Mouse (Mus musculus) hindbrain, embryonic 10.5 days (tissue): ENCODE data around the gene Kcna10. TPM values are rescaled to one million over a fixed set of nuclear protein-coding genes. Genes with fewer than 3 reads are reported as not detected.

Source experiments
- DNase-seq: peaks from one replicate; pipeline ENCODE4 v3.0.0-alpha.2; 2017; ENCODE audit warnings: low spot score
- H3K27ac ChIP-seq: fragments of 300-500 bp; sonication (generic); 2 replicates; pipeline ENCODE4 v1.5.1; 2016; ENCODE audit warnings: mild to moderate bottlenecking, moderate library complexity
- H3K27me3 ChIP-seq: fragments of 300-500 bp; sonication (generic); 2 replicates; pipeline ENCODE4 v1.6.1; 2016; ENCODE audit warnings: mild to moderate bottlenecking; ENCODE audit not compliant: poor library complexity, insufficient read depth, severe bottlenecking
- H3K36me3 ChIP-seq: fragments of 300-500 bp; sonication (generic); 2 replicates; pipeline ENCODE4 v1.6.1; 2016; ENCODE audit warnings: mild to moderate bottlenecking, moderate library complexity
- H3K4me1 ChIP-seq: fragments of 300-500 bp; sonication (generic); replicated peaks from 2 replicates; pipeline ENCODE4 v1.6.1; 2016; ENCODE audit warnings: mild to moderate bottlenecking
- H3K4me3 ChIP-seq: fragments of 300-500 bp; sonication (generic); 2 replicates; pipeline ENCODE4 v1.5.1; 2016; ENCODE audit warnings: mild to moderate bottlenecking, moderate library complexity
- H3K9me3 ChIP-seq: fragments of 300-500 bp; sonication (generic); 2 replicates; pipeline ENCODE4 v1.6.1; 2016; ENCODE audit warnings: mild to moderate bottlenecking, moderate library complexity
- WGBS: fragments of 180-500 bp; shearing (Covaris S2); methylation state at CpG from one replicate; pipeline ENCODE4 v1.1.7; 2016; 5-methylcytosine and 5-hydroxymethylcytosine counted together
- polyA plus RNA-seq: library from polyadenylated mRNA; unstranded; fragments of >200 nt; fragmentation: Nextera tagmentation; extraction: Ambion mirVana; gene quantifications from 2 replicates; pipeline ENCODE4 v1.2.1, GENCODE M21; 2016

The Kcna10 gene
- polyA plus RNA-seq, 1 experiment from 2014 or later, result not detected

DNA sequence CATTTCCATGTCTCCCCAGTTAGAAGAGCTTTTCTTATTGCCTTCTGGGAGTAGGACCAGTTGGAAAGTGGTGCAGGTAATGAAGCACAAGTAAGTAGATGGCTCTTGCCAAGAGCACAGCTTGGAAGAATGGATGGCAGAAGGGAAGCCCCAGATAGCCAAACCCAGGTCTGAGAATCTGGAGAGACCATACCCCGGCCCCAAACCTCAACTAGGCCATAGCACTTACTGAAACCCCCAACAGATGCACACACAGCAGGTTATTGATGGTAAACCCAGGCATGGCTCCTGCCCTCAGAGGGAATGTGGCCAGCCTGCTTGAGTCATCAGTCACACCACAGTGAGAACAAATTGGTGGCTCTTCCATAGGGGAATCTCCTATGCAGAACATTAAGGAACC is 10.3 kb upstream of the Kcna10 start:
- no peak for DNase-seq
- Histone ChIP-seq H3K9me3 (no peaks in the 10 kb centered on the region), H3K27me3 (no peaks in the 10 kb centered on the region), H3K27ac (no peak overlapping the region), H3K4me3 (no peak overlapping the region), H3K4me1 (no peaks in the 10 kb centered on the region), H3K36me3 (no peaks in the 10 kb centered on the region)
- 96% methylated on average over 1 of the region's 1 CpGs for WGBS

DNA sequence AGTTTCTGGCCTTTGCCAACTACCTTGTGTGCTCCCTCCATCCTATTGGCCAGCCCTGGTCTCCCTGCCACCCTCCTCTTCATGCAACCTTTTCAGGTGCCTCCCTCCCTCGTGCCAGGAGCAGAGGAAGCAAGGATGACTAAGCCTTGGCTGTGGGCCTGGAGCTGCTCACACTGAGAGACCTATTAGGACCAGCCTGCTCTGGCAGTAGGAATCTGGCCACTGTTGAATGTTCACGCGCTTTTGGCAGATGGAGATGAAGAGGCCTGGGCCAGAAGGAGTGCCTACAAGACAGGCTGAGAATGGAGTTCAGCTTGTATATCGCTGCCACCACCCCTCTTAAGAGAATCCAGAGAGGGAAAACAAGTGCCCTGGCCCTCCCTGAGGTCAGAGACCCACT is 7.4 kb upstream of the Kcna10 start:
- peak overlapping the region; percentile 29; the same call in 1 of the 2 replicates for H3K27ac ChIP-seq
- 83% methylated on average over 4 of the region's 4 CpGs for WGBS
- H3K36me3 ChIP-seq, result no peaks in the 10 kb centered on the region
- H3K4me3 ChIP-seq, result no peak overlapping the region
- DNase-seq, result no peak
- no peaks in the 10 kb centered on the region for H3K4me1 ChIP-seq
- H3K9me3 ChIP-seq, result no peaks in the 10 kb centered on the region
- H3K27me3 ChIP-seq, result no peaks in the 10 kb centered on the region

DNA sequence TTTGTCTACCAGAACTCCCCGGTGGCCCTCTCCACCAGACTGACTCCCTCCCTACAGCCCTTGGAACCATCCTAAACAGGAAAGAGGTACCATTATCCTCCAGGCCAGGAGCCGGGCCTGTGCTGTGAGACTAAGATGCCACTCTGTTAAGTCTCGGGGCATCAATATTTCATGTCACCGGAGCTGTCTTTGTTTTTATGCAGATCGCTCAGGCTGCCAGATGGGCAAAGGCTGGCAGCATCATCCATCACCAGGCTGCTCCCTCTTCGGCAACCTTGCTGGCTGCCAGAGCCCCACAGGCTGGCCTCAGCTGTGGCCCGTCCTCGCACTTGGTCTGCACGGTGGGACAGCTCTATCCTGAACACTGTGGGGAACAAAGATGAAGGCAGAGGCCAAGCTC is 6.4 kb upstream of the Kcna10 start:
- H3K4me3 ChIP-seq, result no peak overlapping the region
- WGBS, result 71% methylated on average over 9 of the region's 9 CpGs
- no peaks in the 10 kb centered on the region for H3K4me1 ChIP-seq
- no peaks in the 10 kb centered on the region for H3K9me3 ChIP-seq
- no peak overlapping the region for H3K27ac ChIP-seq
- H3K36me3 ChIP-seq, result no peaks in the 10 kb centered on the region
- peak; percentile 31 for DNase-seq
- H3K27me3 ChIP-seq, result no peaks in the 10 kb centered on the region

DNA sequence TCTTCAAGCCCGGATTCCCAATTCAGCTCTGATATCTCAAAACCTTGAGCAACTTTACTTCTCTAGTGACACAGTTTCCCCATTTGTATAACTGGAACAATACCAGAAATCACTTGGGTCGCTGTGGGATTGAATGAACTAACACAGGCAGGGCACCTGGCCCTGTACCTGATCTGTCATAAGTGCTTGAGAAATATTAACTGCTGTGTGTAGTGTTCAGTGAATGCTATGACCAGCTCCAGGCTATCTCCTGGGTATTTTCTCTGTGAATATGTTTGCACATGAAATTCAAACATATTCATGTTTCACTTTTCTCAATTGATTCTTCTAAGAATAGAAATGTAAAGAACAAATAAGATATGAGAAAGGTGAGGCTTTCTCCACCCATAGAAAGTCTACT is 2.0 kb upstream of the Kcna10 start:
- Histone ChIP-seq H3K9me3 (no peaks in the 10 kb centered on the region), H3K27ac (no peak overlapping the region), H3K4me1 (no peaks in the 10 kb centered on the region), H3K27me3 (no peaks in the 10 kb centered on the region), H3K4me3 (no peak overlapping the region), H3K36me3 (no peaks in the 10 kb centered on the region)
- 76% methylated on average over 2 of the region's 2 CpGs for WGBS
- DNase-seq, result no peak

DNA sequence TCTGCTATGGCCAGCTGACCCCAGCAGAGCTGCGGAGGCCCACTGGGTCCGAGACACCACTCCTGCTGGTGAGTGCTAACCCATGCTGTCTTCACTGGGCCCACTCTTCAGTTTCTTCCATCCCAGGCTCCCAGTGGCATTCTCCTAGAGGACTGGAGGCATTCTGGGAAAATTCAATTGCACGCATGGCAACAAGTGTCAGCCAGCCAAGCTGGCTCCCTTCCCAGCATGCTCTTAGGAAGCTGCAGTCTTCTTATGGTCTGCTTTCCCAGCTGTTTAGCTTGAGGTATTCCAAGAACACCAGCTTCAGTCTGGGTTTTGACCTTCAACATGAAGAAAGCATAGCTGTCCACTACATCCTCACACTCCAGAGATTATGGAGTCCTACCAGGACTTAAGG is 322 bp downstream of the Kcna10 start:
- no peak for DNase-seq
- WGBS, result 92% methylated on average over 3 of the region's 3 CpGs
- H3K9me3 ChIP-seq, result no peaks in the 10 kb centered on the region
- no peaks in the 10 kb centered on the region for H3K27me3 ChIP-seq
- no peaks in the 10 kb centered on the region for H3K4me1 ChIP-seq
- no peak overlapping the region for H3K27ac ChIP-seq
- H3K4me3 ChIP-seq, result no peak overlapping the region
- no peaks in the 10 kb centered on the region for H3K36me3 ChIP-seq

DNA sequence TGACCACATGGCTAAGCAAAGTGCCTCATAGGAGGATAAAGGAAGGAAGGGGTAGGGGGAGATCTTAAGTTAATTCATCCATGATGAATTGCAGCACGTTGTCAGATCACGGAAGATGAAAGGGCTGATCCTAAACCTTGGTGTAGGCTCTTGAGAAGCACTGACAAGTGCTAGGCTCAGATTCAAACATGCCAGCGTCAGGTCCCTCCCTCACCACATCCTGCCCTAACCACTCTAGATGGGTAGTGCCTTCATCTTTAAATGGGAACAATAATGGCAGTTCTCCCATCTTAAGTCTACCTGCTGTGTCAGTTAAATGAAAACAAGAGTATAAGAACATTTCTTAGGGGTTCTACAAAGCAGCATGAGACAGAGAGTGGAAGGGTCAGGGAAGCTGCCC is 2.7 kb downstream of the Kcna10 start:
- 81% methylated on average over 3 of the region's 3 CpGs for WGBS
- H3K4me3 ChIP-seq, result no peak overlapping the region

DNA sequence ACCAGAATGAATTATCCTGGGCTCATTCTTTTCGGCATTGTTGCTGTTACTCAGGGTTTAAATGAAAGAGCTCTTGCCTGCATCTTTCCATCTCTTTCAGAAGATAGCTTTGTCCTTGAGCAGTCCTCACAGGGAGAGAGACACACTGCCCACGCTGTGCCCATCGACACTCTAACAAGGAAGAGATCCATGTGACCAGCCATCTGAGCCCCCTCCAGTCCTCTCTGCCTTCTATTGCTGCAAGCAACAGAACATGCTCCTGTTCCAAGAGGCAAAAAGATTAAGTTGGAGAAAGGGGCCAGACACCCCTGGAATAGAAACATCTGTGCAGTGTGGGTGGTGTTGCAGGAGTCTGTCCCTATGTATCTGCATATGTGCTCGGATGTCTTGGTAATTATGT is 4.2 kb downstream of the Kcna10 start:
- no peak for DNase-seq
- Histone ChIP-seq H3K4me1 (no peaks in the 10 kb centered on the region), H3K4me3 (no peak overlapping the region), H3K27me3 (no peaks in the 10 kb centered on the region), H3K27ac (no peak overlapping the region), H3K36me3 (no peaks in the 10 kb centered on the region), H3K9me3 (no peaks in the 10 kb centered on the region)
- 81% methylated on average over 4 of the region's 4 CpGs for WGBS

More for the DNA sequence above, 2.7 kb downstream of the Kcna10 start:
- Histone ChIP-seq H3K4me1 (no peaks in the 10 kb centered on the region), H3K27me3 (no peaks in the 10 kb centered on the region), H3K9me3 (no peaks in the 10 kb centered on the region), H3K36me3 (no peaks in the 10 kb centered on the region), H3K27ac (no peak overlapping the region)
- no peak for DNase-seq

DNA sequence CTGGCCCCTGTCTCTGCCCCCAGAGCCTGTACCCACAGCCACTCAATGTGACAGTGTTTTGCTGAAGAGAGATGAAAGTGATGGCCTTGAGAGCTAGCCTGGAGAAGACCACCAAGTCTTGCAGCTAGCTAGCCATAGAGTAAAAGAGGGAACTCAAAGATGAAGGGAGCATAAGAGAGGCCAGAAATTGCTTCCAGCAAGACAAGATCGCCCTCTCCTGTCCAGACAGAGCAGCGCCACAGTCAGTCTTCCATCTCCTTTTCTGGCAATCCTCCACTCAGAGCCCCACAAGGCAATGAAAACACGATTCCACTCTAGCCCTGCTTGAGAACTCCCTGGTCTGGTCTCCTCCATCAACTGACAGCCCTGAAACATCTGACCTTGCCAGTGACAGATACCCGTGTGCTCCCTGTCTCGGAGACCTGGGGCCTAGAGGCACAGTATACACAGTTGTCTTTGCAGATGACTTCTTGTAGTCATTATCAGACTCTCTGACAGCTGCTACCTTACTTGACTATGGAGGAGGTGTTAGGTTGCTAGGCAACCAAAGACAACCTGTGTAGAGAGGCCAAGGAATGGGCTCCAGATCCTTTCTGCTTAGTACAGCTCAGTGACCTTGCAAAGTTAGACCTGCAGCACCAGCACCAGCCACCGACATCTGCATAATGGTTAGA is 5.5 kb downstream of the Kcna10 start:
- Histone ChIP-seq H3K36me3 (no peaks in the 10 kb centered on the region), H3K27ac (no peak overlapping the region), H3K27me3 (no peaks in the 10 kb centered on the region), H3K9me3 (no peaks in the 10 kb centered on the region), H3K4me3 (no peak overlapping the region), H3K4me1 (no peaks in the 10 kb centered on the region)
- DNase-seq, result peak; percentile 23
- 50% methylated on average over 6 of the region's 6 CpGs for WGBS

DNA sequence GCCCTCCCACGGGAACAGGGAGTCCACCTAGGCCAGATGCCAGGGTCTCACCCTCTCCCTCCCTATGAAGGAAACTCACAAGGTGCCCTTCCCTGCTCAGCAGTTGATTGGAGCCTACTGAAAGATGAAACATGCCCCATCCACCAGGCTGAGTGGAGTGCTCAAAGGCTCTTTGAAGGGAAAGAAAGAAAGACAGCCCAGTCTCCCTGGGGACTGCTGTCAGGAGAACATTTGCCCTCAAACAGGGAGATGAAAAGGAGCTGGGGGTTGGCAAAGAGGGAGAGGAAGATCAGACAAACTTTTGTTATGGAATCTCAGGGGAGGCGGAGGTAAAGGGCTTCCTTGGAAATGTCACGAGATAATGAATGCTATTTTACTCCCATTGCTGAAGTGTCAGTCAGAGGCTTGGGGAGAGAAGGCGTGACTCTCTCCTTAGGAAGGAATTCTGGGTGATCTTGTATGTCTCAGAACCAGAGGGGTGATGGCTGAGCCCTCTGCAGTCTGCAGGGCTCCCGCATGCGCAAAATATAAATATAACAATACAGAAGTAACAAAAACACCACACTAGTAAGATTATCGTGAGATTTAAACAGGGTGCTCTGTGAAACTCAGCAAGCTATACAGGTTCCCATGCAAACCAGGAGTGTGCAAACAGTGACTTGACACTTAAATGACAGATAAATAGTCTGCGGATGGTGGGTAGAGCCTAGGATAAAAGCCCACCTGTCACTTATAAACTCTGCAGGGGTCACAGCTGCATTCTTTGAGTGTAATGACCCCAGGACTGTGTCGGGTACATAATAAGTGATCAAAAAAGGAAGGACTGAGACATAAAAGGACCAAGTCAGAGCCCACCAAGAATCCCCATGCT is 18.7 kb downstream of the Kcna10 start:
- WGBS, result 32% methylated on average over 9 of the region's 9 CpGs
- Histone ChIP-seq H3K4me1 (peaks cover 16% of the 10 kb centered on the region), H3K4me3 (no peak overlapping the region), H3K27me3 (no peaks in the 10 kb centered on the region), H3K9me3 (no peaks in the 10 kb centered on the region), H3K27ac (no peak overlapping the region), H3K36me3 (no peaks in the 10 kb centered on the region)
- DNase-seq, result no peak

DNA sequence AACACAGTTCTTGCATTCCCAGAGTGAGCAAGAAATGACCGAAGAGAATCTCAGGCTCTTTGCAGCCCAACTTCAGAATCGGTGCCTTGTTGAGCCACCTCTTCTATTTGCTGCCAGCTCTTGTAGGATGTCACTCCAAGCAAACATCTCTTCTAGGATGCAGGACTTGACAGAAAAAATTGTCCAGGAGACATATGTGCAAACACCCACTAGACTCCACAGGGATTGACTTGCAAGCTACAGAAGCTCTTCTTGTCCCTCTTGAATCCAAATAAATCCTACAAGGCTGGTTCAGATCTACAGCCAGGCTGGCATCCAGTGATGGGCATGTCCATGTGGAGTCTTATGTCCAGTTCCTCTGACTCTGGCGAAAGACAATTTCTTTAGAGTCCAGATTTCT is 21.6 kb downstream of the Kcna10 start:
- H3K9me3 ChIP-seq, result no peaks in the 10 kb centered on the region
- H3K27ac ChIP-seq, result no peak overlapping the region
- no peaks in the 10 kb centered on the region for H3K36me3 ChIP-seq
- H3K4me3 ChIP-seq, result no peak overlapping the region
- H3K4me1 ChIP-seq, result peaks cover 39% of the 10 kb centered on the region
- H3K27me3 ChIP-seq, result no peaks in the 10 kb centered on the region
- WGBS, result 89% methylated on average over 3 of the region's 3 CpGs
- DNase-seq, result no peak

DNA sequence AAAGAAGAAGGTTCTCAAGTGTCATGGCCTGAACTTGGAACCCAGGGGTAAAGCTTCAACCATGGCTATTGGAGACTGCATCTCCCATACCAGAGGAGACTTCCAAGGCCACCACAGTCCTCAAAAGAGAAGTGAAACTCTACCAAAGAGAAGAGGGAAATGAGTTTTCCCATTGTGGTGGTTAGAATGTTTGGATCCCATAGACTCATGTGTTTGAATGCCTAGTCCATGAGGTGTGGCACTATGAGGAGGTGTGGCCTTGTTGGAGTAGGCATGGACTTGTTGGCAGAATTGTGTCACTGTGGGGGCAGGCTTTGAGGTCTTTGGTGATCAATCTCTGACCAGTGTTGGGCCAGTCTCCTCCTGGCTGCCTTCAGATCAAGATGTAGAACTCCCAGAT is 22.3 kb downstream of the Kcna10 start:
- Histone ChIP-seq H3K9me3 (no peaks in the 10 kb centered on the region), H3K4me3 (no peak overlapping the region), H3K27ac (no peak overlapping the region), H3K36me3 (no peaks in the 10 kb centered on the region), H3K4me1 (peaks cover 39% of the 10 kb centered on the region), H3K27me3 (no peaks in the 10 kb centered on the region)
- DNase-seq, result no peak

DNA sequence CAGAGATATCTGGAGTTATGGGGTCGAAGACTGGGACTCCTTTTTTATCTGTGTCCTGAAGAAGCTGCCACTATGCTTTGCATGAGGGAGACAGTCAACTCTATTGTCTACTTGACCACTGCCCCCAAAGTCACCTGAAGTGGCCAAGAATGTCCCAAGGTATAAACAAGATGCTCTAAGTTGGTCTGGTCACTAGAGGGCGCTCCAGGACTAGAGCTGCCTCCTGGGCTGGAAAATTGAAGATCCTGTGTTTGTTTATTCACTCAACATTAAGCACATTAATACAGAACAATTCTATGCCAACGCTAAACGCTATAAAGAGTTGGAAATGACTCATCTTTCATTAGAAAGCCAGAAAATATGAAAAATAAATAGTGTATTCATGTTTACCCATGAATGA is 23.1 kb downstream of the Kcna10 start:
- H3K27me3 ChIP-seq, result no peaks in the 10 kb centered on the region
- H3K4me1 ChIP-seq, result peaks cover 38% of the 10 kb centered on the region
- H3K36me3 ChIP-seq, result no peaks in the 10 kb centered on the region
- 14% methylated on average over 4 of the region's 4 CpGs for WGBS
- H3K9me3 ChIP-seq, result no peaks in the 10 kb centered on the region
- H3K4me3 ChIP-seq, result no peak overlapping the region
- H3K27ac ChIP-seq, result no peak overlapping the region
- DNase-seq, result peak; percentile 63

DNA sequence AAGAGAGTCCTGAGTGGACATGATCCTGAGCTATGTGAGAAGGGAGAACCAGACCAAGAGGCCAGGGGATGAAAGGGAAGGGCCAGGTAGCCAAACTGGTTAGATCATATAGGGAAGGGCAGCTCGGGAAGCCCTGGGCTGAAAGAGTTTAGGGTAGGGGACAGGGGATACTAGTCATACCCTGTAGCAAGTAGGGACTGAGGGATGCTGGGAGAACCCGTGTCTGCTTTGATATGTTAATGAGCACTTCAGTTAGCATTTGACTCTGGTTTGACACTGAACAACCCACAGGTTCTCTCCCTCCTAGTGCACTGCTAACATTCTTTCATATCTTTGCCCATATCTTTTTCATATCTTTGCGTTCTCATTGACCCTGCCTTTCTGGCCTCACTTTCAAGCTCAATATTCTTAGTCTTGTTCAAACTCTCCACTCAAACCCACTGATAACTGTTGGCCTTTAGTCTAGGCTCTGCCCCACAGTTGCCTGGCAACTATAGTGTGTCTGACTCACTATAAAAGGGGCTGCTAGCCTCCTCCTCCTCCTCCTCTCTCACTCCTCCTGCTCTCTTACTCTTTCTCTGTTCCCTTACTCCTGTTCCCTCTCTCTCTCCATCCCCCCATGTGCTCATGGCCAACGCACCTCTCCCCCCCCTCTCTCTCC is 23.8 kb downstream of the Kcna10 start:
- Histone ChIP-seq H3K27ac (0 out of 2 replicates have a peak overlapping the region, but pooled peaks have one; percentile 23), H3K4me1 (peaks cover 32% of the 10 kb centered on the region), H3K27me3 (no peaks in the 10 kb centered on the region), H3K9me3 (no peaks in the 10 kb centered on the region), H3K36me3 (no peaks in the 10 kb centered on the region), H3K4me3 (no peak overlapping the region)
- 35% methylated on average over 4 of the region's 4 CpGs for WGBS
- DNase-seq, result no peak
